Comparison of ENCODE assay signal across 16 mouse cellular contexts in the genomic region with DNA sequence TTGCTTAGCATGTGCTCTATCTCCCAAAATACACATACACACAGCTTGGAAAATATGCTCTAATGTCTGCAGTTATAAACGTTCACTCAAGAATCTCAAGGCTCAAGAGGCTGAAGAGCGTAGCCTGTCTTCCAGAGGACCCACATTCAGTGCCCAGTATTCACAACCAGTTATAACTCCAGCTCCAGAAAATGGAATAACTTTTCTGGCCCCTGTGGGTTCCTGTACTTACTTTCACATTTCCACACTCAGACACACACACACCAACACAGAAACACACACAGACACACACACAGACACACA. TPM values are rescaled to one million over a fixed set of nuclear protein-coding genes. Genes with fewer than 3 reads are reported as not detected.
"Had no signal": no experiment of that assay in that cellular context is flagged by ENCODE, and none has a peak within 500 bp of the region (broad histone marks: within the 10 kb centered on the region; RNA-seq: fewer than 3 reads in every experiment).

No protein-coding gene starts in this region.

- DNase-seq: kidney, adult 18-20 months; kidney, postnatal 14 days; left cerebral cortex, postnatal 4 days; lung, adult 18-20 months; thymus, adult 18-20 months; thymus, postnatal 14 days had no signal

- H3K4me3 ChIP-seq: limb, embryonic 13.5 days had no signal

- H3K27me3 ChIP-seq: limb, embryonic 13.5 days had no signal

- H3K4me2 ChIP-seq: limb, embryonic 13.5 days had no signal

- H3K9ac ChIP-seq: limb, embryonic 13.5 days; liver, embryonic 14.5 days had no signal

- H3K9me3 ChIP-seq: limb, embryonic 13.5 days had no signal

- H3K27ac ChIP-seq: limb, embryonic 13.5 days; liver, embryonic 14.5 days had no signal

- H3K36me3 ChIP-seq: limb, embryonic 13.5 days had no signal

RNA-seq across cellular contexts. Expression of a gene that starts 28.2 kb away (rescaled TPM):
- total RNA-seq: layer of hippocampus, adult 8-10 months; layer of hippocampus, postnatal 14 days; left cerebral cortex, adult 18-20 months; left cerebral cortex, postnatal 4 days; liver, adult 2 months; megakaryocyte-erythroid progenitor cell, adult 5-6 weeks; neutrophil, adult 5-6 weeks had no signal
- polyA plus RNA-seq: large intestine, adult 2 months; limb, embryonic 13.5 days; liver, adult 2 months; liver, embryonic 14.5 days; lung, embryonic 16.5 days had no signal
